Mouse (Mus musculus) kidney, adult 2 months (tissue): Measurements from ENCODE around the gene Slc38a1.

ENCODE experiments used
- CTCF ChIP-seq: fragments of 200-500 bp; conservative IDR thresholded peaks from 2 replicates; pipeline ENCODE4 v1.5.1; 2011; ENCODE audit warnings: low read depth, mild to moderate bottlenecking, control low read depth, low read length, moderate library complexity, mixed read lengths; ENCODE audit not compliant: insufficient read depth, insufficient read length
- POLR2A ChIP-seq: fragments of 200-500 bp; IDR thresholded peaks from one replicate; pipeline ENCODE4 v1.6.1; 2011; ENCODE audit warnings: low read depth, low read length, control low read depth

GRCm38 (mm10) chr15:96692401-96692800, 49.7 kb upstream of the Slc38a1 start:
- TF ChIP-seq CTCF = no peak
- TF ChIP-seq POLR2A = no peak
